Mouse (Mus musculus): ENCODE data around the gene Pcdh7. TPM values are rescaled to one million over a fixed set of nuclear protein-coding genes. Genes with fewer than 3 reads are reported as not detected.
A peak's percentile ranks its signal among the peaks of the same experiment; 100 is the strongest.

Gene Pcdh7
- polyA plus RNA-seq, 2 experiments, result 0.34 to 0.64 TPM

- H3K27ac ChIP-seq, result no peak overlapping the region
- no peak overlapping the region for H3K4me3 ChIP-seq (ENCODE audit: insufficient read depth in 1 of 2, low read depth in 2 of 2, low read length in 2 of 2)
- H3K9me3 ChIP-seq (ENCODE audit: control insufficient read depth, low read length), result no peaks in the 10 kb centered on the region
- ATAC-seq (ENCODE audit: insufficient read depth) (no peak), DNase-seq (ENCODE audit: low read depth in 3 of 3, low spot score in 3 of 3) (no peak)
- no peak overlapping the region for H3K9ac ChIP-seq (replicated peaks)
- no peaks in the 10 kb centered on the region for H3K36me3 ChIP-seq (replicated peaks; ENCODE audit: control insufficient read depth, insufficient read depth, low read depth)
- no peaks in the 10 kb centered on the region; a peak in 1 of 4 replicates for H3K4me1 ChIP-seq (replicated peaks; ENCODE audit: control insufficient read depth in 2 of 2, insufficient read depth in 2 of 2, low read length in 1 of 2)
- H3K27me3 ChIP-seq (ENCODE audit: control insufficient read depth, insufficient read depth, low read length), result no peaks in the 10 kb centered on the region
- TF ChIP-seq CTCF (IDR thresholded peaks at IDR 0.05; ENCODE audit: low read depth), result no peak
- TF ChIP-seq EP300 (IDR thresholded peaks at IDR 0.05; ENCODE audit: low read depth), result no peak
- H3K4me2 ChIP-seq (ENCODE audit: low read depth), result no peak overlapping the region
- WGBS (ENCODE audit: insufficient replicate concordance), result 24% methylated on average over 3 of the region's 3 CpGs
Measured at GRCm38 (mm10) chr5:57857316-57857715, 139.5 kb downstream of the Pcdh7 start.

- DNase-seq (ENCODE audit: low read depth in 3 of 3, low spot score in 3 of 3) (no peak), ATAC-seq (ENCODE audit: insufficient read depth) (no peak)
- TF ChIP-seq EP300 (IDR thresholded peaks at IDR 0.05; ENCODE audit: low read depth), result no peak
- no peak for TF ChIP-seq CTCF (IDR thresholded peaks at IDR 0.05; ENCODE audit: low read depth)
- H3K4me3 ChIP-seq (ENCODE audit: insufficient read depth in 1 of 2, low read depth in 2 of 2, low read length in 2 of 2), result no peak overlapping the region
- no peaks in the 10 kb centered on the region for H3K4me1 ChIP-seq (replicated peaks; ENCODE audit: control insufficient read depth in 2 of 2, insufficient read depth in 2 of 2, low read length in 1 of 2)
- H3K9ac ChIP-seq (replicated peaks), result no peak overlapping the region
- WGBS (ENCODE audit: insufficient replicate concordance), result 61% methylated on average over 3 of the region's 3 CpGs
- H3K36me3 ChIP-seq (replicated peaks; ENCODE audit: control insufficient read depth, insufficient read depth, low read depth), result no peaks in the 10 kb centered on the region
- no peaks in the 10 kb centered on the region for H3K9me3 ChIP-seq (ENCODE audit: control insufficient read depth, low read length)
- no peak overlapping the region for H3K4me2 ChIP-seq (ENCODE audit: low read depth)
- no peak overlapping the region for H3K27ac ChIP-seq
- no peaks in the 10 kb centered on the region for H3K27me3 ChIP-seq (ENCODE audit: control insufficient read depth, insufficient read depth, low read length)
Measured at GRCm38 (mm10) chr5:57864254-57864653, 146.5 kb downstream of the Pcdh7 start.

GRCm38 (mm10) chr5:57865256-57865655, 147.5 kb downstream of the Pcdh7 start:
- H3K9ac ChIP-seq (replicated peaks), result no peak overlapping the region
- TF ChIP-seq CTCF (IDR thresholded peaks at IDR 0.05; ENCODE audit: low read depth), result no peak
- TF ChIP-seq EP300 (IDR thresholded peaks at IDR 0.05; ENCODE audit: low read depth), result no peak
- WGBS (ENCODE audit: insufficient replicate concordance), result 70% methylated on average over 3 of the region's 3 CpGs
- no peak overlapping the region for H3K4me3 ChIP-seq (ENCODE audit: insufficient read depth in 1 of 2, low read depth in 2 of 2, low read length in 2 of 2)
- no peak overlapping the region for H3K27ac ChIP-seq
- DNase-seq (ENCODE audit: low read depth in 3 of 3, low spot score in 3 of 3) (no peak), ATAC-seq (ENCODE audit: insufficient read depth) (no peak)
- H3K4me2 ChIP-seq (ENCODE audit: low read depth), result no peak overlapping the region
- no peaks in the 10 kb centered on the region for H3K36me3 ChIP-seq (replicated peaks; ENCODE audit: control insufficient read depth, insufficient read depth, low read depth)
- H3K9me3 ChIP-seq (ENCODE audit: control insufficient read depth, low read length), result no peaks in the 10 kb centered on the region
- H3K27me3 ChIP-seq (ENCODE audit: control insufficient read depth, insufficient read depth, low read length), result no peaks in the 10 kb centered on the region
- H3K4me1 ChIP-seq (replicated peaks; ENCODE audit: control insufficient read depth in 2 of 2, insufficient read depth in 2 of 2, low read length in 1 of 2), result no peaks in the 10 kb centered on the region

- Histone ChIP-seq H3K27ac (no peak overlapping the region), H3K9ac (replicated peaks) (no peak overlapping the region), H3K9me3 (ENCODE audit: control insufficient read depth, low read length) (no peaks in the 10 kb centered on the region), H3K36me3 (replicated peaks; ENCODE audit: control insufficient read depth, insufficient read depth, low read depth) (no peaks in the 10 kb centered on the region), H3K4me2 (ENCODE audit: low read depth) (no peak overlapping the region), H3K27me3 (ENCODE audit: control insufficient read depth, insufficient read depth, low read length) (no peaks in the 10 kb centered on the region), H3K4me1 (replicated peaks; ENCODE audit: control insufficient read depth in 2 of 2, insufficient read depth in 2 of 2, low read length in 1 of 2) (no peaks in the 10 kb centered on the region), H3K4me3 (ENCODE audit: insufficient read depth in 1 of 2, low read depth in 2 of 2, low read length in 2 of 2) (no peak overlapping the region)
- DNase-seq (ENCODE audit: low read depth in 3 of 3, low spot score in 3 of 3) (no peak), ATAC-seq (ENCODE audit: insufficient read depth) (peak; percentile 28; the same call in 1 of the 2 replicates)
- 18% methylated on average over 1 of the region's 1 CpGs for WGBS (ENCODE audit: insufficient replicate concordance)
- TF ChIP-seq CTCF (IDR thresholded peaks at IDR 0.05; ENCODE audit: low read depth), result no peak
- TF ChIP-seq EP300 (IDR thresholded peaks at IDR 0.05; ENCODE audit: low read depth), result peak; percentile 25; the same call in 1 of the 2 replicates
Measured at GRCm38 (mm10) chr5:57866097-57866496, 148.3 kb downstream of the Pcdh7 start.

- H3K27ac ChIP-seq, result no peak overlapping the region
- ATAC-seq (ENCODE audit: insufficient read depth) (no peak), DNase-seq (ENCODE audit: low read depth in 3 of 3, low spot score in 3 of 3) (no peak)
- H3K4me1 ChIP-seq (replicated peaks; ENCODE audit: control insufficient read depth in 2 of 2, insufficient read depth in 2 of 2, low read length in 1 of 2), result no peaks in the 10 kb centered on the region
- H3K4me3 ChIP-seq (ENCODE audit: insufficient read depth in 1 of 2, low read depth in 2 of 2, low read length in 2 of 2), result no peak overlapping the region
- no peaks in the 10 kb centered on the region for H3K9me3 ChIP-seq (ENCODE audit: control insufficient read depth, low read length)
- no peaks in the 10 kb centered on the region for H3K27me3 ChIP-seq (ENCODE audit: control insufficient read depth, insufficient read depth, low read length)
- WGBS (ENCODE audit: insufficient replicate concordance), result 69% methylated on average over 2 of the region's 2 CpGs
- H3K36me3 ChIP-seq (replicated peaks; ENCODE audit: control insufficient read depth, insufficient read depth, low read depth), result no peaks in the 10 kb centered on the region
- H3K9ac ChIP-seq (replicated peaks), result no peak overlapping the region
- no peak overlapping the region for H3K4me2 ChIP-seq (ENCODE audit: low read depth)
- TF ChIP-seq EP300 (IDR thresholded peaks at IDR 0.05; ENCODE audit: low read depth) (no peak), CTCF (IDR thresholded peaks at IDR 0.05; ENCODE audit: low read depth) (no peak)
Measured at GRCm38 (mm10) chr5:57867906-57868305, 150.1 kb downstream of the Pcdh7 start.

Data from liver, embryonic 14.5 days (tissue).